Mouse (Mus musculus) ES-E14 (cell line): ENCODE results near the gene Insc.
A peak's percentile ranks its signal among the peaks of the same experiment; 100 is the strongest.

Source experiments
- CHD2 ChIP-seq: IDR thresholded peaks from 2 replicates; pipeline ENCODE4 v1.6.1; 2014; ENCODE audit warnings: mild to moderate bottlenecking, low read depth, low read length, inconsistent platforms
- MAFK ChIP-seq: IDR thresholded peaks from 2 replicates; pipeline ENCODE4 v1.6.1; 2014; ENCODE audit warnings: mild to moderate bottlenecking, low read depth, low read length, inconsistent platforms; ENCODE audit not compliant: insufficient read depth
- ZC3H11A ChIP-seq: IDR thresholded peaks from 2 replicates; pipeline ENCODE4 v1.6.1; 2012; ENCODE audit warnings: low read depth, mild to moderate bottlenecking, inconsistent platforms, low read length, borderline replicate concordance

DNA sequence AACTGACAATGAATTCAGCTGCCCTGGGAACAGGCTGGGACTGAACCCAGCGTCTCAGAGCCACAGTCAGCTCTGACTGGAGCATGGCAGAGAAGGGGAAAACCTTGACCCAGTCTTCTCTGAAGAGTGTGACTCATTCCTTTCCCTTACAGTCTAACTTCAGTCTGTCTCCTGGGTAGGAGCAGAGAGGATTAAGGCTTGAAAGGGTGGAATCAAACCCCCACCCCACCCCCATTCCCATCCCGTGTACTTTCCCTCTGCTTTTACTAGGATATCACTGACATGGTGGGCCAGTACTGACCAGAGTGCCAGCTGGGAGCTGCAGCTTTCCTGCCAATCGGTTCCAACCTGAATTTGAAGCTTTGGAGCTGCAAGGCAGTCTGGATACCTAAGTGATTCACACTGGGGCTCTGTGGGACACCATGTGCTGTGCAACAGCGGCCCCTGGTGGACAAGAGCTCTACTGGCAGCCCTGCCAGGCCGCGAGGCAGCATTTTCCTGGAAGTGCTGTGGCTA, 73.9 kb downstream of the Insc start:
- TF ChIP-seq ZC3H11A: peak; percentile 96
- no peak for TF ChIP-seq MAFK
- TF ChIP-seq CHD2: no peak
